Mouse (Mus musculus): Measurements from ENCODE around the gene Crtac1.

The Crtac1 gene

DNA sequence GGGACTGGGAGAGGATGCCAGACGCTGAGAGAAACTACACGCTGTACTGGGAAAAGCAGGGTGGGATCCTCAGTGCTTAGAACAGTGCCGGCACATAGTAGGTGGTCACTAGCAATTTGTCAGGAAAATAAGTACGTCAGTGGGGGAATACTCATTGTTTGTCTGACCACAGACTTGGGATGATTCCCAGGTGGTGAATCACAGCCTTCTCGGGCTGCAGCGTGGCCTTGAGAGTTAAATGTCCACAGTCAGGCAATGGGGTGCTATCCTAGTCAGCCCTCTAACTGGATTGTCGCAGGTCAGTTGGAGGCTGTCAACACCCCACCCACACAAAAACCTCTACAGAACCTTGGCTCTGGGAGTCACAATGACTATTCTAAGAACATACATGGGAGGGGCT, 100.1 kb downstream of the Crtac1 start:
- DNase-seq (ENCODE audit: low read depth, low spot score), result no peak

DNA sequence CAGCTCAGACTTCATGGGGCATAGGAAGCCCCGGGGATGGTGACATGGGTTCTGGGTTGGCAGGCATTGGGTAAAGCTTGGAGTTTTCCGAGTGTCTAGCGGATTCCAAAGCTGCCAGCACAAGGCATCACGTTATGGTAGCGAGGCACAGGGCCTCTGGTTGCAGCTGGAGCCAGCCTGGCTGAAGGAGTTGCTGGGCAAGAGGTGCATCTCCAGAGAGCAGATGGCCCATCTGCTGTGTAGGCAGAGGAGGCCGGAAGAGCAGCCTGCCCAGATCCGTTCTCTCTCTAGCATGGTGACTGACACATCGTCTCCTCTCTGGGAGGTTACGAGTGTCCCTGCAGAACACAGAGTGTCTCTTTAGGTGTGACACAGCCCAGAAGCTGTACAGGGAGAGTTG, 103.4 kb downstream of the Crtac1 start:
- no peak for DNase-seq (ENCODE audit: low read depth, low spot score)

DNA sequence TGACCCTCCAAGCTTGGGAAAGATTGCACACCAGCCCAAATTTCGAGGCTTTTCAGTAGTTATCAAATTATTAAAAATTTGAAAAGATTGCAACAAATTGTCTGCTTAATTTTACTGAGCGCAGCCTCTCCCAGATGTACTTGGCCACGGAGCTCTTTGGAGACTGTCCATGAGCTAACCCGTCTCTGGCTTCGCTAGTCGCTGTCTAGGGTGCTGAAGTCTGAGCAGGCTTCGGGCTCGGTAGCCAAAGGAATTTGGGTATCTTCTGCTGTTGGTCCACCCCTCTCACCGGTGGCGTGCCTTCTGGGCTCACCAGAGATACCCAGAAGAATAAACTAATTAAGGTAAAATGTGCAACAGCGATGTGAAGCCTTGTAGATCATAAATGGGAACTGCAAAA, 105.7 kb downstream of the Crtac1 start:
- peak; percentile 34 for DNase-seq (ENCODE audit: low read depth, low spot score)

DNA sequence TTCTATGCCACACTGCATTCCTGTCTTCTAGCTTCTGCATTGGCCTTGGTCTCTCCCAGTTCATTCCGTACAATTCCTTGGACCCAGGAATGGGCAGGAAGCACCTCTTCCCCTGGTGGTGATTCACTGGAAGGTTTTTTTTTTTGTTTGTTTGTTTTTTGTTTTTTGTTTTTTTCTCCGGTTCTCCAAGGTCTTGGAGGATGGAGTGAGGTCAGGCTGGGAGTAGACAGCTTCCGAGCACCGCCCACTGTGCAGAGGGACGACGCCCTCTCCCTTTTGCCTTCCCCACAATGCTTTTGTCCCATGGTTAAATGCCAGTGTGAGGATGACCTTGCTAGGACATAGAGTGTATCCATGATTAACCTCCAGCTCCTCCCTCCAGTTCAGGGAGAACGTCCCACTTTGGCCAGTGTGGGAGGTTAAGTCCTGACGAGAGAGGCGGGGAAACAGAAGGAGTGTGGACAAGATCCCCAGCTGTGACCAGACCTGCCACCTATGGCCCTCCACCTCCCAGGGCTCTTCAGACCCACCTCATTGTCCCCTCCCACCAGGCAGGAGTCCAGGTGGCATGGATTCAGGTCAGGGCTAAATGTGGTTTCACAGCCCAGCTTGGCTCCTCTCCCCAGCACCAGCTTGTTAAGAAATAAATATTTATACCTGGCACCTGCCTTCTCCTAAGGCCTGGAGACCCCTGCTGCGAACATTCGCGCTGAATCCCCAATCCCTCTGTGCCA, 109.1 kb downstream of the Crtac1 start:
- DNase-seq (ENCODE audit: low read depth, low spot score), result no peak

DNA sequence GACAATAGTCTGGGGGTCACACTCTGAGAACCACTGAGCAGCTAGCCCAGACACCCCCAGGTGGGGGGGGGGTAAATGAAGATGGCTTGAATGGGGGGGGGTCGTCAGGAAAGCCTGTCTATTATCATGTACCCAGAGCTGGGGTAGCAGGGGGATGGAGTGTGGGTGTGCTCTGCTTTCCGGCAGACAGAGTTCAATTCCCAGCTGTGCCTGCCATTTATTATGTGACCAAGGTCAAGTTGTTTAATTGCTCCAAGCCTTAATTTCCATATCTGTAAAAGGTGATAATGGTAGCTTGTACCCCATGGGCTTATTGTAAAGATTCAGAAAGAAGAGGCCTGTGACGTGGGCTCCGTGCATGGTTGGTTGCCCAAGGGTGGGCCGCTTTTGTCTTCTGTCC, 109.6 kb downstream of the Crtac1 start:
- DNase-seq (ENCODE audit: low read depth, low spot score), result no peak

DNA sequence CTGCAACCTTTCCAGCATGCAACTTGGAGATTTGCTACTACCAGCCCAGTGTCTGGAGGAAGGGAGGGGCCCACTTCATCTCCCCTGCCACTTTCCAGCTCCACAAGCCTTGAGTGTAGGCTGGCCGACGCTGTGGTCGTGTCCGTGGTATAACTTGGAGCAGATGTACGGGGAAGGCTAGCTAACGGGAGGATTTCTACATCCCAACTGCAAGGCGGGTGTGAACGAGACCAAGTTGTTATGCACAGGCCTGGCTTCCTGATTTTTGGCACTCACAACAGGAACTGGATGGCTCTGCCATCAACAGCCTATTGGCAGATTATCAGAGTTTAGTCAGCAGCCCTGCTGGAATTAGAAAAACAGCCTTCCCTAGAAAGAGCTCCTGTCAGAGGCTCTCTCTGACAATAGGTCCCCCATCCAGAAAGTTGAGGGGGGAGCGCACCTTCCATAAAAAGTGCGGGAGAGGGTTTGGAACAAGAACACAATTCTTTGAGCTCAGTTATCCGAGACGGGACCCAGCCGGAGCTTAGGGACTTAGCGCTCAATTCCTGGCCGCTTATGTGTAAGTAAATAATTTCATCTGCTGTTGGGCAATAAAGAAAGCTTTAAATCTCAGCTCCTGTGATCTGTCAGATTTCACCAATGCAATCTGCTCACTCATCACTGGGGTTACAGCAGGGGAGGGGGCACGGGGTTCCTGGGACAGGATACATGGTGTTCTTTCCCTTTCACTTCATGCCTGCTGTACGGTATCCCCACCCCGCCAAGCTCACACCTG, 113.7 kb downstream of the Crtac1 start:
- no peak for DNase-seq (ENCODE audit: low read depth, low spot score)

DNA sequence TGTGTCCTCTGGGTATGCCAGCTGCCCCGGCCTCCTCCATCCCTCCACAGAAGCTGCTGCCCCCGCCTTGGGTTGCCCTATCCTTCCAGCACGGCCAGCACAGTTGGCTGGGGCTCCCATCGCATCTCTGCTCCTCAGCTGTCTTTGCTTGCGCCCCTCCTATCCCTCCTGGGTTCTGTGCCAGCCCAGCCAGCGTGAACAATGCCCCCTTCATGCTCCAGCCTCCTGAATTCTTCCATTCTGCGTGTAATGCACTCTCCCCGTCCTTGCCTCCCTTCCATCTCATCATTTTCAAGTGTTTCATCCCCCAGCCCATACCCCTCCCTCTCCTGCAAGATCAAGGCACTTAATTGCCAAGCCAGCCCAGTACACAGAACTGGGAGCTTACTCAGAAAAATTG, 114.6 kb downstream of the Crtac1 start:
- DNase-seq (ENCODE audit: low read depth, low spot score), result no peak

DNA sequence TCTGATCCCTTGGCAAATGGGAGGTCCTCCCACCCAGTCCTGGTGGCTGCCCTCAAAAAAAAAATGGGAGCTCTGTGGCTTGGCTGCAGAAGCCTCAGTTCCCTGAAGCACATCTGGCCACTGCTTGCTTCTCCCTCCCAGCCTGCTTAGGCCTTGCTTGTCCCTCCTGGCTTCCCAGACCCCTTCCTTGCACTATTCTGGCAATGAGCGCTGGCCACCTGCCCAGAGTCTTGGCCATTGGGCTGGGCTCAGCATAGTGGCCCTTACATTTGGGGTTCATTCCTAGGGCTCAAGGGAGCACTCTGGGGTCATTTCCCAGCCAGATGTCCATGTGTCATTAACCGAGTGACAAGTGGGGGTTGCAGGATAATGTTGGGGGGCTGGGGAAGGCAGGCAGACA, 115.1 kb downstream of the Crtac1 start:
- peak; percentile 21 for DNase-seq (ENCODE audit: low read depth, low spot score)

DNA sequence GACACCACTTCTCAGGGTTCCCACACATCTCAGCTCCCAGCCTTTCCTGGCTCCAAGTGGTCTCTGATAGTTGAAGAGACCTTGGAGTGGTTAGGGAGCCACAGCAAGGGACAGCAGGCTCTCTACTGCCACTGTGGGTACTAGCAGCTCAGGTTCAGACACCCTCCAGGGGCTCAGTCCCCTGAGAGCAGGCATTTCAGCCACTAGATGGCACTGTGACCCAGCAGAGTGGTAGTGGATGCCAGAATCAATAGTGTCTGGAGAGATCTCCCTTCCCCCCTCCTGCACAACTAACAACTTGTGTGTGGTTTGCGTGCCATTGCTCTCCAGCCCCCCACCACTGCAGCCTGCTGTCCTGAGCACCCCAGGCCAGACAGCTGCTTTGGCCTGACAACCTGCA, 115.7 kb downstream of the Crtac1 start:
- DNase-seq (ENCODE audit: low read depth, low spot score), result no peak

DNA sequence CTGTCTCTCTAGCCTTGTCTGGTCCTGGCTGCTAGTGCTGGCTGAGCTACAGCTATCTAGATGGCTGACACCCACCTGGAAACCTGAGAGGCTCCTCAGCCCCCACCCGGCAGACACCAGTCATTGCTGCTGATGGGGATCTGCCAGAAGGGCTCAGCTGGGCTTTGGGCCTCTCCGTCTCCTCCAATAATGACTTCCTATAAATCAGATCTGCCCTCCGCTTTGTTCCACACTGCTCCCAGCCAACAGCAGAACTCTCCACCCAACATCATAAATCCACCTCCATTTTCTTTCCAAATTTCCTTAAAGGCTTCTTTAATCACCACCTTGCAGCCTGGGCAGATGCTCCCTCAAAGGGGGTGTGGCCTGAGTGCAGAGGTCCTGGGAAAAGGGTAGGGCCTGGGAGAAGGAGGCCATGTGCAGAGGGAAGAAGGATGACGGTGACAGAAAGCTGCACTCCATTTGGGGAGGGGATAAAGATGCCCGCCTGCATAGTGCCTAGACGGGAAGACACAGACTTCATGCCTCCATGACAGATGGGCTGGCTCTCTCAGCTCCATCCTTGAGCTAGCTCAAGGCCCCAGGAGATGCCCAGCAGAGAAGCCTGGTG, 116.4 kb downstream of the Crtac1 start:
- no peak for DNase-seq (ENCODE audit: low read depth, low spot score)

DNA sequence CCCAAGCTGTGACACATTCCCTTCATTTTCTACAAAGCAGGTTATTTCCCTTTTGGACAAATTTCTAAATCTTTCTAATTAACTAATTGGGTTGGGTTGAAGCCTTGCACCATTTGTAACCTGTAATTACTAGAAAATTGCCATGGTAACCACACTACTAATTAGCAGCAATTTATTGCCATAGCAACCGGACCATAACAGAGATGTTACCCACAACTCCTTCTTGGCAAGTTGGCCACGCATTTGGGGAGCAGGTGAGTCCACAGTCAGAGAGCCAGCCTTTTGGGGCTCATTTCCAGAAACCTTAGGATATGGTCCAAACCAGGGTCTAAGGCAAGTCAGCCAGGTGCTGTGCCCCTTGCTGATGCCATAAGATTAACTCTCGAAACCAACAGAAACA, 119.4 kb downstream of the Crtac1 start:
- DNase-seq (ENCODE audit: low read depth, low spot score), result no peak

DNA sequence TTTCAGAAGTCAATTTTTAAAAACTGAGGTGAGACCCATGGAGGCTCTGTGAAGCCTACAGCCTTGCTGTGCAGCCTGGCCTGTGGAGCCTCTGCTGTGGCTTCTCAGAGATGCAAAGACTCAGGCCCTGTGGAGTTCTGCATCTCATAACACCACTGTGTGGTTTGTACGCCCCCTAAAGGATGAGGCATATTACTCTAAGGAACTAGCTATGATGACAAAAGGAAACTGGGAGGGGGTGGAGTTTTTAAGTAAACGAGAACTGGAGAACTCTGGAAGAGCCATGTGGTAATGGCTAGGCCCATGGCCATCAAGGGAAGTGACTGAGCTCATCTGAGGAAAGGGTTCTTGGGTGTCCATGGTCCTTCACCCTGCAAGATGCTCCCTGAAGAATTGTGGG, 120.3 kb downstream of the Crtac1 start:
- no peak for DNase-seq (ENCODE audit: low read depth, low spot score)

DNA sequence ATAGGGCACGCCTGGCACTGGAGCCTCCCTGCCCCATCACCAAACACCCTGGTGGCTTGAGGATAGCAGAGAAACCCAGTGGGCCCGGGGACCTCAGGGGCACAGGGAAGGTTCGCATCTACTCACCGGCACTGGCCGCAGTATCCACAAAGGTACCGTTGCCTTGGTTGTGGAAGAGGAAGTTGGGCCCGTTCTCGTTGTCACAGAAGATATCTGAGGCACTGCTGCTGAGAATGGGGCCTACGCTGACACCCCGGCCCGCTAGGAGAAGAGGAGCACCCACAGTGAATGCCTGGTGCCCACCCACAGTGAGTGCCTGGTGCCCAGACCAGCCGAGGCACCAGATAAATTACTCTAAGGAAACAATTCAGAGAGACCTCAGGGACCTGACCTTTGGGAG, 122.7 kb downstream of the Crtac1 start:
- DNase-seq (ENCODE audit: low read depth, low spot score), result no peak

DNA sequence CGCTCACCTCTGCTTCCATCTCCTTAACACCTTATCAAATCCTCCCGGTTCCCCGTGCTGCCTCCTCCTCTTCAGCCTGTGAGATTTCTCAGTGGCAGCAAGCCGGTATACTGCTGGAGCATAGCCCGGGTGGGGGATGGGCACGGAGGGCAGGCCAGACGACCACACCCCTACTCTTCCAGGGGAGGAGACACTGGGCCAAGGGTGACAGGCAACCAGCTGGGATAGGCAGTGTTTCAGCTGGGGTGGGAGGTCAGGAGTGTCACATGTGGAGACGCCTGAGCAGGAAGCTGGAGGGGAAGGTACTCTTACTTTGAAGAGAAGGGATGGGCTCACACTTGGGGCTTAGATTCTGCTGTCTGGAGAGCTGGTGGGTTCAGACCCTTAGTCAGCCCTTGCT, 124.6 kb downstream of the Crtac1 start:
- no peak for DNase-seq (ENCODE audit: low read depth, low spot score)

DNA sequence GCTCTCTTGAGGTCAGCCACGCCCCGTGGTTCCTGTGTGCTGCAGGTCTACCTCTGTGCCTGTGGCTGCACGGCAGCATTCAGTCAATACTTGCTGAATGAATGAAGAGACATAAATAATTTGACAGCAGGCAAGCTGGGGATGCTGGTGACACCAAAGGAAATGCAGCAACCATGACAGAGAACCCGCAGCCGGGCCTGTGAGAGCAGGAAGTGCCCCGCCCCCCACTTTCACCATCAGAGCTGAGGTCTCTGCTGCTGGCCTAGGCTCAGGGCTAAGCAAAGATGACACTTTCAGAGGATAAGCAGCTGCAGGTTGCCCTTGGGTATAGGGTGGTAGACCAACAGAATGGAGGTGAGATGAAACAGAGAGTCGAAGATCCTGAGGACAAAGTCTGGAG, 125.4 kb downstream of the Crtac1 start:
- DNase-seq (ENCODE audit: low read depth, low spot score), result no peak

DNA sequence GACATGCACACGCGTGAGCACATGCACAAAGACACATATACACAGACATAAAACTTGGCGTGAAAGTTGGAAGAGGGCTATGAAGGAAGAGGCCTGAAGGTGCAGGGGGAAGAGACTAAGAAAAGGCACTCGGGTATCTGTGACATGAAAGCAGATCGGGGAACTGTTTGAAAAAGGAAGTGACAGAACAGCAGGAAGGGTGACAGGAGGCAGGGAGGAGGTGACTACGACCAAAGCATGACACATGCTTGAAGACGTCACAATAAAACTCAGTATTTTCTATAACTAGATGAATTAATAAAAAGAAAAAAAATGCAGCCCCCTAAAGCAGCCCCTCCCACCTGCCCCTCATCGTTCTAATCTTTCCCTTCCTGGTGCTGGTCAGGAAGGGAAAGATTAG, 125.8 kb downstream of the Crtac1 start:
- no peak for DNase-seq (ENCODE audit: low read depth, low spot score)

DNA sequence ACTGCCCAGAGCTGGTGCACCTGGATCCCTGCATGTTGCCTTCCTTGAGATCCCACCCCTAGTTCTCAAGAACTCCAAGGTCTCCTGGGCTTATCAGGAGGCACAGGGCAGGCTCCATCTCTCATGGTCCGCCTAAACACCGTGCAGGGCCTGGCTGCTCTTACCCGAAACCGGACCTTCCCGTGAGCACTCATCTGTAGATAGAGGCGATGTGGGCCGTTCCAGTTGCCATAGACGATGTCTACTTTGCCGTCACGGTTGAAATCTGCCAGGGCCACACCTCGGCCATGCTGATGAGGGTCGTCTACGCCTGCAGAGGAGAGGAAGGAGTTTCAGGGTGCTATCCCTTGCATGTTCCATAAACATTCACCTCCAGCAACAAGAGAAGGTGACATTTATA, 127.1 kb downstream of the Crtac1 start:
- DNase-seq (ENCODE audit: low read depth, low spot score), result no peak

DNA sequence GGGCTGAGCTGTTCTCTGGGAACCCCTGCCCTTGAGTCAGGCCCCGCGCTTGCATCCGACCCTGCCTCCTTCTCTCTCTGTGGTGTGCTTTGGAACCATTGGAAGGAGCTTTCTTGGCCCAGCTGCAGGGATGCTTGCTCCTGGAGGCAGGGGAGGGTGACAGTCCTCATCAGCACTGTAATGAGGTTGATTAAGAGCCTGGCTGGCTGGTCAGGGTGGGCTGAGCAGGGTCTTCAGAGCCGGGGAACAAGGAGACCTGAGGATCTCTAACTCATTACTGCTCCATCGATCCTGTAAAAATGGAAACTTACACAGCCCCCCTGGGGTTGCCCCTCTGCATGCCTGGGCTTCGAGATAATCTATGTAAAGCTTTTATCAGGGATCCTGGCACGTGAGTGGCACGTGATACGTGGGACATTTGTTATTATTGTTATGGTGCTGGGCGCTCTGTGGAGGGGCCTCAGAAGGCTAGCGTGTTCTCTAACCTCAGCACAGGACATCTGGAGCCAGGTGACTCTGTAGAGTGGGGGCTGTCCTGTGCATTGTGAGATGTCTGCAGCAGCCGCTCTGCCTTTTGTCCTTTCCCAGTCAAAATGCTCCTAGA, 128.3 kb downstream of the Crtac1 start:
- DNase-seq (ENCODE audit: low read depth, low spot score), result no peak

DNA sequence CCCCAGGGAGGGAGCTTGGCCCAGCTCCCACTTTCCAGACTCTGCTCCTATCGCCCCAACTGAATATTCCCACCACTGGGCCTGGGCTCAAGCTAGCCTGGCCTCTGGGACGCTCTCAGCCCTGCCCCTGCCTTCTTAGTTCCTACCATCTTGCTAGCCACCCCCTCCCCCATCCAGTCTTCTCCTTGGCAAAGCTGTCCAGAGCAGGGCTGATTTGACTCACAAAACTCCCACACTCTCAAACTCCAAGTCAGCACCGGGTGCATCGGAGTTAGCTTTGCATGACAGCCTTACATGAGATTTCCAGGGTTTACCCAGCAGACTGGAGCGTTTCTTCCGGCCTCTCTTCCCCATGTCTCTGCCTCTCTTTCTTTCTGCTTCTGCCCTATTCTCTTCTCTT, 138.4 kb downstream of the Crtac1 start:
- DNase-seq (ENCODE audit: low read depth, low spot score), result no peak

DNA sequence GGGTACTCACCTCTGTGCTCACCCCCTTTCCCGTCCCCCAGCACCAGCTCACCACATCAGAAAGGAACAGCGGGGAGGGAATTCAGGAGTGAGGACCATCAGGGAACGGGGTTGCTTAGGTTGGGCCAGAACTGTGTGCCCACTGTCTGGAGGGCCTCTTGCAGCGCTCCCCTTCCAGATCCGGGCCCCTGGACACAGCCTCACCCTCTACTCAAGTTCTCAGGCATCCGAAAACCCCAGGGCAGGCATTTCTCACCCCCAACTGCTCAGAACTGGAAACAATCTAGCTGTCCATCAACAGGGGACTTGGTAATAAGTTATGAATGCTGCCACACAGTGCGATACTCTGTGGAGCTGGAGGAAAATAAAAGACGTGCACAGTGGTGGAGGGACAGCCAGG, 139.5 kb downstream of the Crtac1 start:
- no peak for DNase-seq (ENCODE audit: low read depth, low spot score)

DNA sequence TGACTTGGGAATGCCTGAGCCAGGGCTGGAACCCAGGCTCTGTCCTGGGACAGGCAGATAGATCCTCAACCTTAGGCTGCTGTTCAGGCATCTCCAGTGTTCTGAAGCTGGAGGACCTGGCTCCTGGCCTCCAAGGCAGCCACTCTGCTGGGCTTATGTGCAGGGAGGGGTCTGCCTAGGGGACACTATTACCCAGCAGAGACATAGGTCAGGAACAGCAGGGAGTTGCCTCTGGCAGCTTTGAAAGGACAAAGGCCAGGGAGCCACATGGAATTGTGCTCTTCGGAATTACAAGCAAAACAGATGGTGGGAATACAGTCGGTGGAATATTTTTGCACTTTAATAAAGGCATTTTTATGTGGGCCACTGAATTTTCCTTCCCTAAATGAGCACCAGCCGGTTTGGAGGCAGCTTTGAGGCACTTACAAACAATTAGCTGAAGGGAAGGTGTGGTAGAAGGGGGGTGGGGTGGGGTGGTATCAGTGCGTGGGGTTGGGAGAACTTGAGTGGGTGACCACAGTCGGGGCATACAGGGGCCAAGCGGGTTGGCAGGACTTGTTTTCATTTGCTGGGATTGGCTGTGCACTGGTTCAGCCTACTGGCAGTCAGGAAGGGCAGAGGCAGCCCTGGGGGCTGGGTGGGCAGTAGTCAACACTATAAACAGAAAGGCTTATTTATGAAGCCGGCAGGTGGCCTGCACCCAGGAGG, 140.5 kb downstream of the Crtac1 start:
- DNase-seq (ENCODE audit: low read depth, low spot score), result no peak

DNA sequence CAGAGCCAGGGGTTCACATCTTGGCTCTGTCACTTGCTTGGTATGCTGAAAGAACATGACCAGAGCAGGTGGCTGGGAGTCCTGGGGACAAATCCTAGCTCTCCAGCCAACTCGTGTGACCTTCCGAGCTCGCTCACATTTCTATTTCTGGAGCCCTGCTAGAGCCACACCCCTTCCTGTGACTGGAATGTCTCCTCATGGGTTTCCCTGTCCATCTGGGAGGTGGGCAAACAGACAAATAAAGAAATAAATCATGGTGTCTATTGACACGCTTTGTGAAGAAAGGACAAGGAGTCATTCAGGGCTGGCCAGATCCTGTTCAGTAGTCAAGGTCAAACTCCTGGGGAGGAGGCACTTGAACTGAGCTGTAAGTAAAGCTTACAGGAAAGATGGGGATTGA, 143.2 kb downstream of the Crtac1 start:
- no peak for DNase-seq (ENCODE audit: low read depth, low spot score)
